Mouse (Mus musculus): ENCODE data around the gene Csgalnact2. TPM values are rescaled to one million over a fixed set of nuclear protein-coding genes. Genes with fewer than 3 reads are reported as not detected.

Csgalnact2 gene
- total and polyA plus RNA-seq, 3 experiments, result 4.3 to 20.4 (median 17.6) TPM

- TF ChIP-seq EP300 (IDR thresholded peaks at IDR 0.05; ENCODE audit: insufficient read depth, low read depth, low read length), result no peak
- TF ChIP-seq POLR2A (IDR thresholded peaks at IDR 0.05; ENCODE audit: insufficient read depth, low read depth, low read length), result no peak
- TF ChIP-seq CTCF (IDR thresholded peaks at IDR 0.05), result no peak
- H3K27me3 ChIP-seq (ENCODE audit: control insufficient read depth, insufficient read depth, low read length), result no peaks in the 10 kb centered on the region
- H3K9ac ChIP-seq (ENCODE audit: low read depth, low read length), result no peak overlapping the region
- no peak overlapping the region for H3K4me3 ChIP-seq
- no peaks in the 10 kb centered on the region for H3K79me2 ChIP-seq (replicated peaks; ENCODE audit: control insufficient read depth, insufficient read depth, low read length)
- DNase-seq, result no peak
- intact Hi-C loops (cut with DNase I), result no loop called here
- WGBS, result 80% methylated on average over 6 of the region's 6 CpGs
- H3K36me3 ChIP-seq (ENCODE audit: control insufficient read depth, insufficient read depth, low read length), result no peaks in the 10 kb centered on the region
- H3K4me1 ChIP-seq (ENCODE audit: control insufficient read depth, insufficient read depth, low read length), result no peaks in the 10 kb centered on the region
- no peak overlapping the region for H3K27ac ChIP-seq
Observed at GRCm38 (mm10) chr6:118083608-118084007, 55.3 kb downstream of the Csgalnact2 start.

DNA sequence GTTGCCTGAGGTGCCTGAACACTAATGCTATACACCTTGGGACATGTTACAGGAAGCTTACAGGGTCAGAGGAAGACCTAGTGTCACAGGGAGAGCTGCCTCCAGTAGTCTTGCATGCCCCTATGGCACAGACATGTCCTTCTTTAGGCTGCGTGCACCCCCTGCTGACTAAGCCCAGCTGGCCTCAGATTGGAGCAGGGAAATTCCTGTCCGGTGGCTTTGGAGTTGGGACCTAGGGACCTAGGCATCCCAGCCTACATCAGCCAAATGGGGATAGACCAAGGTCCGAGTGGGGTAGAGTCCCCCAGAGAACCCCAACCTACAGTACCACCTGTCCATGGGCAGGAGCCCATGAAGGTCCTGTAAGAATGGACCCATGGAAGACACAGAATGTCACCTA, 56.6 kb downstream of the Csgalnact2 start:
- H3K4me3 ChIP-seq, result no peak overlapping the region
- H3K4me1 ChIP-seq (ENCODE audit: control insufficient read depth, insufficient read depth, low read length), result no peaks in the 10 kb centered on the region
- H3K27me3 ChIP-seq (ENCODE audit: control insufficient read depth, insufficient read depth, low read length), result no peaks in the 10 kb centered on the region
- TF ChIP-seq EP300 (IDR thresholded peaks at IDR 0.05; ENCODE audit: insufficient read depth, low read depth, low read length) (no peak), CTCF (IDR thresholded peaks at IDR 0.05) (no peak)
- H3K36me3 ChIP-seq (ENCODE audit: control insufficient read depth, insufficient read depth, low read length), result no peaks in the 10 kb centered on the region
- intact Hi-C loops (cut with DNase I), result no loop called here
- no peak overlapping the region for H3K27ac ChIP-seq
- WGBS, result 73% methylated on average over 3 of the region's 3 CpGs
- no peaks in the 10 kb centered on the region for H3K79me2 ChIP-seq (replicated peaks; ENCODE audit: control insufficient read depth, insufficient read depth, low read length)
- H3K9ac ChIP-seq (ENCODE audit: low read depth, low read length), result no peak overlapping the region
- no peak for DNase-seq

- DNase-seq, result no peak
- Histone ChIP-seq H3K4me3 (no peak overlapping the region), H3K79me2 (replicated peaks; ENCODE audit: control insufficient read depth, insufficient read depth, low read length) (no peaks in the 10 kb centered on the region), H3K9ac (ENCODE audit: low read depth, low read length) (no peak overlapping the region), H3K27ac (no peak overlapping the region), H3K4me1 (ENCODE audit: control insufficient read depth, insufficient read depth, low read length) (no peaks in the 10 kb centered on the region), H3K27me3 (ENCODE audit: control insufficient read depth, insufficient read depth, low read length) (no peaks in the 10 kb centered on the region), H3K36me3 (ENCODE audit: control insufficient read depth, insufficient read depth, low read length) (no peaks in the 10 kb centered on the region)
- TF ChIP-seq EP300 (IDR thresholded peaks at IDR 0.05; ENCODE audit: insufficient read depth, low read depth, low read length) (no peak), POLR2A (IDR thresholded peaks at IDR 0.05; ENCODE audit: insufficient read depth, low read depth, low read length) (no peak), CTCF (IDR thresholded peaks at IDR 0.05) (no peak)
- 80% methylated on average over 4 of the region's 4 CpGs for WGBS
- intact Hi-C loops (cut with DNase I), result no loop called here
Observed at GRCm38 (mm10) chr6:118080711-118081110, 58.2 kb downstream of the Csgalnact2 start.

GRCm38 (mm10) chr6:118079762-118080465, 59.0 kb downstream of the Csgalnact2 start:
- WGBS, result 75% methylated on average over 10 of the region's 10 CpGs
- DNase-seq, result no peak
- Histone ChIP-seq H3K27ac (no peak overlapping the region), H3K79me2 (replicated peaks; ENCODE audit: control insufficient read depth, insufficient read depth, low read length) (no peaks in the 10 kb centered on the region), H3K9ac (ENCODE audit: low read depth, low read length) (no peak overlapping the region), H3K4me1 (ENCODE audit: control insufficient read depth, insufficient read depth, low read length) (no peaks in the 10 kb centered on the region), H3K4me3 (no peak overlapping the region), H3K27me3 (ENCODE audit: control insufficient read depth, insufficient read depth, low read length) (no peaks in the 10 kb centered on the region), H3K36me3 (ENCODE audit: control insufficient read depth, insufficient read depth, low read length) (no peaks in the 10 kb centered on the region)
- intact Hi-C loops (cut with DNase I), result no loop called here
- TF ChIP-seq EP300 (IDR thresholded peaks at IDR 0.05; ENCODE audit: insufficient read depth, low read depth, low read length) (no peak), POLR2A (IDR thresholded peaks at IDR 0.05; ENCODE audit: insufficient read depth, low read depth, low read length) (no peak), CTCF (IDR thresholded peaks at IDR 0.05) (no peak)

DNA sequence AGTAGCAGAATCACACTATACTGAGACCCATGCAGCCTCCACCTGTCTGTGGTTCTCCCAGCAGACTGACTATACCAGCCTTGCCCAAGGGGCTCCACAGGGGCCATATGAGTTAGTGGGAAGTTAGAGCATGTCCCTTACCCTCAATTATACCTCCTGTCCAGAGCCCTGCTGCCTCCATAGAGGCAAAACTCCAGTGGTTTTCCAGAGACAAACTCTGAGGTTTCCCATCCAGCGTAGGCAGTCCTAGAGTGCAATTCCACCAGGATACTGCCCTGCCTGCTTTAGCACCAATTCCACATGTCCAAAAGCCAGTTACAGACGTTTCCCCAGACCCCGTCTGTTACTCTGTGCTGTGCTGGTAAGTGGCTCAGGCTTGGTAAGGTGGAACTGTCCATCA, 59.6 kb downstream of the Csgalnact2 start:
- TF ChIP-seq EP300 (IDR thresholded peaks at IDR 0.05; ENCODE audit: insufficient read depth, low read depth, low read length), result no peak
- TF ChIP-seq POLR2A (IDR thresholded peaks at IDR 0.05; ENCODE audit: insufficient read depth, low read depth, low read length), result no peak
- no peak for TF ChIP-seq CTCF (IDR thresholded peaks at IDR 0.05)
- Histone ChIP-seq H3K4me3 (no peak overlapping the region), H3K36me3 (ENCODE audit: control insufficient read depth, insufficient read depth, low read length) (no peaks in the 10 kb centered on the region), H3K27ac (no peak overlapping the region), H3K27me3 (ENCODE audit: control insufficient read depth, insufficient read depth, low read length) (no peaks in the 10 kb centered on the region), H3K9ac (ENCODE audit: low read depth, low read length) (no peak overlapping the region), H3K4me1 (ENCODE audit: control insufficient read depth, insufficient read depth, low read length) (no peaks in the 10 kb centered on the region), H3K79me2 (replicated peaks; ENCODE audit: control insufficient read depth, insufficient read depth, low read length) (no peaks in the 10 kb centered on the region)
- intact Hi-C loops (cut with DNase I), result no loop called here
- no peak for DNase-seq
- 69% methylated on average over 3 of the region's 3 CpGs for WGBS

- no peaks in the 10 kb centered on the region for H3K36me3 ChIP-seq (ENCODE audit: control insufficient read depth, insufficient read depth, low read length)
- no peaks in the 10 kb centered on the region for H3K79me2 ChIP-seq (replicated peaks; ENCODE audit: control insufficient read depth, insufficient read depth, low read length)
- no peak overlapping the region for H3K4me3 ChIP-seq
- no peak for DNase-seq
- no peaks in the 10 kb centered on the region for H3K4me1 ChIP-seq (ENCODE audit: control insufficient read depth, insufficient read depth, low read length)
- H3K27me3 ChIP-seq (ENCODE audit: control insufficient read depth, insufficient read depth, low read length), result no peaks in the 10 kb centered on the region
- no peak overlapping the region for H3K9ac ChIP-seq (ENCODE audit: low read depth, low read length)
- intact Hi-C loops (cut with DNase I), result no loop called here
- no peak overlapping the region for H3K27ac ChIP-seq
- TF ChIP-seq EP300 (IDR thresholded peaks at IDR 0.05; ENCODE audit: insufficient read depth, low read depth, low read length) (no peak), CTCF (IDR thresholded peaks at IDR 0.05) (no peak), POLR2A (IDR thresholded peaks at IDR 0.05; ENCODE audit: insufficient read depth, low read depth, low read length) (no peak)
- WGBS, result 79% methylated on average over 10 of the region's 10 CpGs
Observed at GRCm38 (mm10) chr6:118078751-118079150, 60.2 kb downstream of the Csgalnact2 start.
